Mouse (Mus musculus): ENCODE measurements around the gene Slc5a11.

DNA sequence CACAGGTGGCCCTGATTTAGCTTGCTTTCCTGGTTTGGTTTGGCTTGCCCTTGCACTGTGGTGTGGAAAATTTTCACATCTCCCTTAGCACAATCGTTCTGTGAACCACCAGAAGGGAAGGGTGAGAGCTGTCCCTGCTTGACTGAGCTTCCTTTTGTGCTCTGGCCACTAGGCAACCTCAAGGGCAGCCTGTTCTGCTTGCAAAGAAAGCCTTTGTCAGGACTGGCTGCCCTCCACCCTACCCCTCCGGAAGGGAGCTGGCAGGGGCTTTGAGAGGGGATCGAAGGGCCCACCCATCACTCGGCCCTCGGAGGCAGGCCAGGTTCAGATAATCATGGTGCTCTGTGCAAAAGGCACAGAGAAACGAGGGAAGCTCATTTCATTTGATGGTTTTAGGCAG lies 4.0 kb downstream of the Slc5a11 start:
- TF ChIP-seq CTCF (conservative IDR thresholded peaks at IDR 0.05; ENCODE audit: insufficient read depth, insufficient read length, low read depth, low read length), result no peak
- no peak for TF ChIP-seq POLR2A (IDR thresholded peaks at IDR 0.05; ENCODE audit: low read depth, low read length)
